Mouse (Mus musculus) liver, embryonic 14.5 days (tissue): ENCODE measurements at regions not wholly inside any gene's neighbourhood (a gene's known extent, or its start where the extent isn't known, plus 50 kb on each side); places are given as distances from the start of the nearest gene placed in this dataset.

ENCODE experiments used
- CTCF ChIP-seq: IDR thresholded peaks from 2 replicates; pipeline ENCODE4 v1.5.1; 2016; ENCODE audit warnings: antibody characterized with exemption, low read depth, control low read depth
- EP300 ChIP-seq: IDR thresholded peaks from 2 replicates; pipeline ENCODE4 v1.6.1; 2016; ENCODE audit warnings: antibody characterized with exemption, low read depth

GRCm38 (mm10) chr12:14032363-14032762 lies 119.5 kb downstream of the Fam84a start:
- TF ChIP-seq CTCF, result no peak
- no peak for TF ChIP-seq EP300
